14 mouse cellular contexts compared by ENCODE assay signal in the genomic region with DNA sequence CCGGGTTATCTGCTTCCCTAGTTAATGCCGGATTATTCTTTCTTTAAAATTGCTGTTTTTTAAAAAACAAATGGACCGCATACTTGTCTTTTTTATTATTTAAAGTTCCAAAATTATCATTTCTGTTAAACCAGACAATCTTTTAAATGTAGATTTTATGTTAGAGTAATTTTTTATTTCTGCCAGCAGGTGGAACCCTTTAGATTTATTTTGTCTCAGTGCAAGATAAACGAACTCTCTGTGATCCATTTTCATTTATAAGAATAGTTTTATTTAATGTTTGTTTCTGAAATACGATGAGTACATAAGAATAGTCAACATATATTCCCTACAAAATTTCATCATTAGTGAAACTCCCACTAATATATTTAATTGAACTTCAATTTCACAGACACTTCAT. TPM values are rescaled to one million over a fixed set of nuclear protein-coding genes. Genes with fewer than 3 reads are reported as not detected.
DNase-seq lines count a peak whose midpoint lies in the region; ATAC-seq and TF ChIP-seq lines count a peak whose summit lies in the region.
"Had no signal": no experiment of that assay in that cellular context is flagged by ENCODE, and none has a peak within 500 bp of the region (broad histone marks: within the 10 kb centered on the region; RNA-seq: fewer than 3 reads in every experiment).

No protein-coding gene starts in this region.

- WGBS in kidney, adult 2 months, result 52% methylated on average over 5 of the region's 5 CpGs
- 58% methylated on average over 5 of the region's 5 CpGs for WGBS in midbrain, postnatal 0 days
- WGBS in midbrain, embryonic 11.5 days, result 76% methylated on average over 5 of the region's 5 CpGs

- TF ChIP-seq CTCF in kidney, adult 2 months (conservative IDR thresholded peaks at IDR 0.05; ENCODE audit: insufficient read depth, insufficient read length, low read depth, low read length), result no peak
- TF ChIP-seq CTCF in midbrain, postnatal 0 days (IDR thresholded peaks at IDR 0.05), result peak; percentile 65

- no peaks in the 10 kb centered on the region for H3K36me3 ChIP-seq in kidney, adult 2 months (ENCODE audit: control insufficient read depth, insufficient read depth, low read length)
- H3K36me3 ChIP-seq in midbrain, postnatal 0 days (ENCODE audit: insufficient read depth, low read length), result no peaks in the 10 kb centered on the region
- no peaks in the 10 kb centered on the region for H3K36me3 ChIP-seq in midbrain, embryonic 11.5 days (ENCODE audit: control insufficient read depth, insufficient read depth, low read length)
- H3K36me3 ChIP-seq: neural tube, embryonic 13.5 days had no signal

- no peak overlapping the region for H3K9ac ChIP-seq in midbrain, postnatal 0 days (replicated peaks; ENCODE audit: low read length, poor library complexity, severe bottlenecking)
- H3K9ac ChIP-seq in midbrain, embryonic 11.5 days (ENCODE audit: low read length), result no peak overlapping the region
- H3K9ac ChIP-seq: neural tube, embryonic 13.5 days had no signal

- H3K4me2 ChIP-seq in midbrain, postnatal 0 days (ENCODE audit: low read depth, low read length, poor library complexity, severe bottlenecking), result no peak overlapping the region
- no peak overlapping the region for H3K4me2 ChIP-seq in midbrain, embryonic 11.5 days
- H3K4me2 ChIP-seq: neural tube, embryonic 13.5 days had no signal

- H3K9me3 ChIP-seq in midbrain, postnatal 0 days (ENCODE audit: low read length), result no peaks in the 10 kb centered on the region
- no peaks in the 10 kb centered on the region for H3K9me3 ChIP-seq in midbrain, embryonic 11.5 days (ENCODE audit: control insufficient read depth, low read length)
- H3K9me3 ChIP-seq: neural tube, embryonic 13.5 days had no signal

- H3K27me3 ChIP-seq in kidney, adult 2 months (replicated peaks; ENCODE audit: control insufficient read depth, insufficient read depth, low read length), result no peaks in the 10 kb centered on the region
- H3K27me3 ChIP-seq in midbrain, postnatal 0 days (ENCODE audit: insufficient read depth, low read length), result no peaks in the 10 kb centered on the region
- no peaks in the 10 kb centered on the region for H3K27me3 ChIP-seq in midbrain, embryonic 11.5 days (ENCODE audit: control insufficient read depth, insufficient read depth, low read length)
- H3K27me3 ChIP-seq: neural tube, embryonic 13.5 days had no signal

- no peaks in the 10 kb centered on the region for H3K4me1 ChIP-seq in kidney, adult 2 months (ENCODE audit: control insufficient read depth, insufficient read depth, low read length)
- no peaks in the 10 kb centered on the region for H3K4me1 ChIP-seq in midbrain, postnatal 0 days (ENCODE audit: insufficient read depth, low read length)
- H3K4me1 ChIP-seq in midbrain, embryonic 11.5 days (ENCODE audit: control insufficient read depth, insufficient read depth, low read length), result no peaks in the 10 kb centered on the region
- H3K4me1 ChIP-seq: neural tube, embryonic 13.5 days had no signal

- peak; percentile 46 for DNase-seq in CD4-positive, CD25-positive, alpha-beta regulatory T cell, adult 2 months (ENCODE audit: low read depth, low spot score)
- DNase-seq in kidney, adult 2 months, result peak; percentile 10
- DNase-seq in kidney, adult 18-20 months, result no peak
- peak; percentile 30 for DNase-seq in midbrain, postnatal 0 days (ENCODE audit: low spot score)
- no peak for DNase-seq in midbrain, embryonic 11.5 days (ENCODE audit: low spot score, missing footprints)
- DNase-seq in T-cell, adult 2 months (ENCODE audit: low spot score), result no peak
- DNase-seq in yolk sac, embryonic 10.5 days (ENCODE audit: low spot score), result no peak
- DNase-seq: heart, postnatal 14 days; kidney, postnatal 10 days; left cerebral cortex, postnatal 4 days; right cerebral cortex, postnatal 4 days; thymus, postnatal 25 days had no signal

- H3K4me3 ChIP-seq in kidney, adult 2 months (ENCODE audit: insufficient read depth, low read depth, low read length), result no peak overlapping the region
- no peak overlapping the region for H3K4me3 ChIP-seq in midbrain, postnatal 0 days (ENCODE audit: low read depth, low read length)
- no peak overlapping the region for H3K4me3 ChIP-seq in midbrain, embryonic 11.5 days (ENCODE audit: low read depth, low read length)
- H3K4me3 ChIP-seq: neural tube, embryonic 13.5 days had no signal

- no peak for ATAC-seq in CD4-positive, CD25-positive, alpha-beta regulatory T cell, adult 4 months
- ATAC-seq in midbrain, postnatal 0 days (ENCODE audit: low FRiP score), result no peak
- no peak for ATAC-seq in midbrain, embryonic 11.5 days (ENCODE audit: low FRiP score)

- no peak overlapping the region for H3K27ac ChIP-seq in kidney, adult 2 months (ENCODE audit: insufficient read depth, low read depth, low read length)
- no peak overlapping the region for H3K27ac ChIP-seq in midbrain, postnatal 0 days (ENCODE audit: low read depth, low read length)
- no peak overlapping the region for H3K27ac ChIP-seq in midbrain, embryonic 11.5 days (ENCODE audit: low read depth, low read length)
- H3K27ac ChIP-seq: neural tube, embryonic 13.5 days had no signal

- TF ChIP-seq POLR2A in kidney, adult 2 months (IDR thresholded peaks at IDR 0.05; ENCODE audit: low read depth, low read length), result no peak

RNA-seq across cellular contexts. Expression of a gene that starts 39.7 kb away (rescaled TPM):
- 100 to 1,000 TPM in 1 of 2 experiments, 10 to 100 TPM in 1; 87.0 to 104 TPM for polyA plus RNA-seq in CD4-positive, CD25-positive, alpha-beta regulatory T cell, adult 4 months (2017; shearing (Covaris generic))
- polyA plus RNA-seq in kidney, adult 2 months (2012; rRNA removed), result 25.1 and 27.1 TPM in 2 replicates
- total RNA-seq in midbrain, postnatal 0 days (2014; rRNA removed), result 25.2 and 31.3 TPM in 2 replicates
- 29.4 and 38.0 TPM in 2 replicates for polyA plus RNA-seq in midbrain, postnatal 0 days (2015; fragmentation: Nextera tagmentation; extraction: Ambion mirVana)
- 44.2 and 45.6 TPM in 2 replicates for polyA plus RNA-seq in midbrain, embryonic 11.5 days (2014; fragmentation: Nextera tagmentation; extraction: Ambion mirVana)

Comparison
In these comparisons a context has a peak if more than half of its experiments do, and no peak if none do; other contexts are left out.
1. DNase-seq: peak in CD4-positive, CD25-positive, alpha-beta regulatory T cell, adult 2 months (single experiment), kidney, adult 2 months (single experiment) and midbrain, postnatal 0 days (single experiment); none in kidney, adult 18-20 months (single experiment), midbrain, embryonic 11.5 days (single experiment), T-cell, adult 2 months (single experiment) and yolk sac, embryonic 10.5 days (single experiment).